Mouse (Mus musculus) midbrain, embryonic 15.5 days (tissue): ENCODE results near the gene Rps6kc1. TPM values are rescaled to one million over a fixed set of nuclear protein-coding genes. Genes with fewer than 3 reads are reported as not detected.
A peak's percentile ranks its signal among the peaks of the same experiment; 100 is the strongest.

Source experiments
- ATAC-seq: fragments of 200-750 bp; cut with Nextera tagmentation; replicated peaks from 2 replicates; pipeline ENCODE4 v1.8.0; 2017; ENCODE audit warnings: moderate TSS enrichment
- H3K27ac ChIP-seq: fragments of 300-500 bp; sonication (generic); 2 replicates; pipeline ENCODE4 v1.5.1; 2015; ENCODE audit warnings: mild to moderate bottlenecking, inconsistent platforms
- H3K27me3 ChIP-seq: fragments of 300-500 bp; sonication (generic); replicated peaks from 2 replicates; pipeline ENCODE4 v1.6.1; 2015; ENCODE audit warnings: inconsistent platforms
- H3K36me3 ChIP-seq: fragments of 300-500 bp; sonication (generic); replicated peaks from 2 replicates; pipeline ENCODE4 v1.6.1; 2015; ENCODE audit warnings: inconsistent platforms
- H3K4me1 ChIP-seq: fragments of 300-500 bp; sonication (generic); 2 replicates; pipeline ENCODE4 v1.6.1; 2015; ENCODE audit warnings: inconsistent platforms
- H3K4me2 ChIP-seq: fragments of 300-500 bp; sonication (generic); 2 replicates; pipeline ENCODE4 v1.6.1; 2015; ENCODE audit warnings: inconsistent platforms, mild to moderate bottlenecking, moderate library complexity
- H3K4me3 ChIP-seq: fragments of 300-500 bp; sonication (generic); 2 replicates; pipeline ENCODE4 v1.5.1; 2015; ENCODE audit warnings: mild to moderate bottlenecking, inconsistent platforms
- H3K9ac ChIP-seq: fragments of 300-500 bp; sonication (generic); 2 replicates; pipeline ENCODE4 v1.6.1; 2015; ENCODE audit warnings: mild to moderate bottlenecking, inconsistent platforms
- H3K9me3 ChIP-seq: fragments of 300-500 bp; sonication (generic); 2 replicates; pipeline ENCODE4 v1.6.1; 2016; ENCODE audit warnings: inconsistent platforms
- WGBS: fragments of 180-500 bp; shearing (Covaris S2); methylation state at CpG from one replicate; pipeline ENCODE4 v1.1.7; 2015; ENCODE audit warnings: mixed read lengths; 5-methylcytosine and 5-hydroxymethylcytosine counted together
- polyA plus RNA-seq: library from polyadenylated mRNA; unstranded; fragments of >200 nt; fragmentation: Nextera tagmentation; extraction: Ambion mirVana; gene quantifications from 2 replicates; pipeline ENCODE4 v1.2.1, GENCODE M21; 2015

Rps6kc1 gene
- polyA plus RNA-seq, result 34.6 and 36.9 TPM in 2 replicates

- Histone ChIP-seq H3K4me1 (peaks cover 34% of the 10 kb centered on the region), H3K9me3 (no peaks in the 10 kb centered on the region), H3K27me3 (peaks cover 3% of the 10 kb centered on the region; the same call in 1 of the 2 replicates), H3K4me2 (peak within 1 kb of the TSS; percentile 67), H3K27ac (peak within 1 kb of the TSS; percentile 85), H3K9ac (peak within 1 kb of the TSS; percentile 88), H3K4me3 (peak within 1 kb of the TSS; percentile 67), H3K36me3 (no peaks in the 10 kb centered on the region)
- ATAC-seq, result peak; percentile 97
- whole genome bisulfite sequencing, result under 1% methylated on average over 46 of the region's 47 CpGs
Observed at GRCm38 (mm10) chr1:190911415-190912123, at the start of gene Rps6kc1. Gene Rps6kc1, minus strand, starts transcription at chr1:190911770.

DNA sequence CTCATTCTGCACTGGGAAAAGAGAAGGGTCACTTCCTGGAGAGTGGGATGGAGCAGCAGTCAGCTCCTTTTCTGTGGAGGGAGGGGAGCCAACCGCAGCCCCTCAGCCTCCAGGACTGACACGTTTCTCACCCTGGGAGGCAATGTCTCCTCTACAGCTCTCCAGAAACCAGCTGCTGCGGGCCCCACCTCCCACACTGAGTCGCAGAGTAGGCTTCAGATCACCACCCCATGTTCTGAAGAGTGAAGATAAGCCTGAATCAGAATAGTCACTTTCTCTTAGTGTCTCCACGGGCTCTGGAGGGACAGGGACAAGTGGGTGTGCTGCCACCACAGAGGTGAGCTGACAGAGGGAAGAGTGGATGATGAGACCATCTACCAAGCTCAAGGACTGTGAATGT is 47.3 kb upstream of the Rps6kc1 start:
- Histone ChIP-seq H3K9me3 (no peaks in the 10 kb centered on the region), H3K4me1 (no peaks in the 10 kb centered on the region), H3K4me3 (no peak overlapping the region), H3K27ac (no peak overlapping the region), H3K27me3 (no peaks in the 10 kb centered on the region), H3K9ac (no peak overlapping the region), H3K4me2 (no peak overlapping the region), H3K36me3 (peaks cover 45% of the 10 kb centered on the region)
- no peak for ATAC-seq
- WGBS, result 89% methylated on average over 5 of the region's 5 CpGs

- no peak overlapping the region for H3K9ac ChIP-seq
- H3K36me3 ChIP-seq, result peaks cover 53% of the 10 kb centered on the region
- no peaks in the 10 kb centered on the region for H3K4me1 ChIP-seq
- no peak for ATAC-seq
- H3K27ac ChIP-seq, result no peak overlapping the region
- no peak overlapping the region for H3K4me3 ChIP-seq
- WGBS, result 87% methylated on average over 3 of the region's 3 CpGs
- no peaks in the 10 kb centered on the region for H3K9me3 ChIP-seq
- H3K27me3 ChIP-seq, result no peaks in the 10 kb centered on the region
- H3K4me2 ChIP-seq, result no peak overlapping the region
Observed at GRCm38 (mm10) chr1:190953009-190953408, 41.4 kb upstream of the Rps6kc1 start.

DNA sequence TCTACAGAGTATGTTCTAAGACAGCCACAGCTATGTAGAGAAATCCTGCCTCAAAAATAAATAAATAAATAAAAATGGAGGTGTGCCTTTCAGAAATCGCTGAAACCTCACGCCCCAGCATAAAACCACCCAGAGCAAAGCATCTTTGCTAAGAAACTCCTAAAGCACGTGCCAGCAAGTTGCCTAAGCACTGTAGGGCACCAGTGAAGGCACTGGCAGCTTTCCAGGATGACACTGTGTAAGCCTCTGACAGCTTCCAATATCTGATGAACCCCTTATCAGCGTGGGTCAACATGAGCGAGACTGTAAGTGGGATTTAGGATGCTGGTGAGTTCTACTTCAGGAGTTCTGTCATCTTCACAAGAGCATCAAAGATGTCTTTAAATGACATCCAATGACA is 39.4 kb upstream of the Rps6kc1 start:
- Histone ChIP-seq H3K27ac (no peak overlapping the region), H3K9ac (no peak overlapping the region), H3K27me3 (no peaks in the 10 kb centered on the region), H3K4me3 (no peak overlapping the region), H3K4me1 (no peaks in the 10 kb centered on the region), H3K36me3 (peaks cover 49% of the 10 kb centered on the region), H3K4me2 (no peak overlapping the region), H3K9me3 (no peaks in the 10 kb centered on the region)
- WGBS, result 90% methylated on average over 5 of the region's 5 CpGs
- ATAC-seq, result no peak

DNA sequence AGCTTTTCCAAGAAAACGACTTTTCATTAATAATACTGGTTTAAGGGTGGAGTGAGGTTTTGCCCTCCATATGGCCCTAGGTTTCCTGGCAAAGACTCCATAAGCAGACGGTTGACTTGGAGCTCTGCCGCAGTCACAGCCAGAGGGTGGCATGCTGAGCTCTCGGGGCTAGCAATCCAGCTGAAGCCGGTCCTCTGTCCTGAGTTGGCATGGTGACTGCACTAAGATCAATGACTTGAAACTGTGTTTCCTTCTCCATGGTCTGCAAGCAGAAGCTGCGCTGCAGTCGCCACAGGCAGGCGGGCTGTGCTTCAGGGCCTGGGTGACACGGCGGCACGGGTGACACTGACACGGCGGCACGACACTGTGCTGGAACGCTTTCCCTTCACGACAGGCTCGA is 37.3 kb upstream of the Rps6kc1 start:
- H3K27ac ChIP-seq, result no peak overlapping the region
- ATAC-seq, result no peak
- no peaks in the 10 kb centered on the region for H3K4me1 ChIP-seq
- no peak overlapping the region for H3K9ac ChIP-seq
- H3K4me2 ChIP-seq, result no peak overlapping the region
- WGBS, result 91% methylated on average over 17 of the region's 17 CpGs
- no peak overlapping the region for H3K4me3 ChIP-seq
- H3K27me3 ChIP-seq, result no peaks in the 10 kb centered on the region
- H3K36me3 ChIP-seq, result peaks cover 53% of the 10 kb centered on the region
- no peaks in the 10 kb centered on the region for H3K9me3 ChIP-seq

- H3K4me1 ChIP-seq, result no peaks in the 10 kb centered on the region
- no peak for ATAC-seq
- WGBS, result 90% methylated on average over 7 of the region's 7 CpGs
- H3K4me3 ChIP-seq, result no peak overlapping the region
- no peaks in the 10 kb centered on the region for H3K9me3 ChIP-seq
- no peak overlapping the region for H3K4me2 ChIP-seq
- H3K27me3 ChIP-seq, result no peaks in the 10 kb centered on the region
- H3K27ac ChIP-seq, result no peak overlapping the region
- H3K9ac ChIP-seq, result no peak overlapping the region
- peaks cover 51% of the 10 kb centered on the region for H3K36me3 ChIP-seq
Observed at GRCm38 (mm10) chr1:190948439-190948838, 36.9 kb upstream of the Rps6kc1 start.

- 80% methylated on average over 5 of the region's 5 CpGs for WGBS
- no peak overlapping the region for H3K4me3 ChIP-seq
- no peak for ATAC-seq
- H3K4me1 ChIP-seq, result no peaks in the 10 kb centered on the region
- H3K9ac ChIP-seq, result no peak overlapping the region
- H3K4me2 ChIP-seq, result no peak overlapping the region
- no peaks in the 10 kb centered on the region for H3K27me3 ChIP-seq
- H3K36me3 ChIP-seq, result peaks cover 51% of the 10 kb centered on the region
- no peak overlapping the region for H3K27ac ChIP-seq
- H3K9me3 ChIP-seq, result no peaks in the 10 kb centered on the region
Observed at GRCm38 (mm10) chr1:190947986-190948385, 36.4 kb upstream of the Rps6kc1 start.

DNA sequence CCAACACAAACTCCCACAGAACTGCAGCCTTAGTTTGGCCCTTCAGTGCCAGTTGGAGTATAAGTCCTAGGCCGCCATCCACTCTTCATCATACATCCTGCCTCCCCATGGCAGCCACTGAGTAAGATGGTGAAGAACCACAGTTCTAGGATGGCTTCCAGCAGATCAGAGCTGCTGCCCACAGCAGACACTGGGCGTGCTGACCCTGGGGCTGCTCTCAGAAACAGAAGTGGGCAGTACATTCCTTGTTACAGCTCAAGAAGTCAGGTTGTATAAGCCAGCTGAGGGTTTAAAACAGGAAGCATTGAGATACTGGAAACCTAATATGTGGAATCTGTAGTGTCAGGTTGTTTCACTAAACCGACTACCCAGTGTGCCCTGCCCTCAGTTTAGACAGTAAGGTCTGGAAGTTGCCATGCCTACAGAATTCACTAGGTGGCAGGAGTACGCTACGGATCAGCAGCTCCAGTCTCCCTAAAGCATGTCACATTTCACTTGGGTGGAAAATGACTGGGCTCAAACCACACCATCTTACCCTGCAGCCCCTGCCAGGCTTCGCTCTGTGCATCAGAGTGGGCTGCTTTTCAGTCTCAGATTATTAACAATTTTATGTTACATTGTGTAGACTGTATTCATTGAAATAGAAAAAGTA is 32.7 kb upstream of the Rps6kc1 start:
- H3K27ac ChIP-seq, result no peak overlapping the region
- no peak overlapping the region for H3K4me2 ChIP-seq
- peak; percentile 82; the same call in 1 of the 2 replicates for ATAC-seq
- H3K9ac ChIP-seq, result no peak overlapping the region
- no peaks in the 10 kb centered on the region for H3K4me1 ChIP-seq
- WGBS, result 54% methylated on average over 6 of the region's 6 CpGs
- H3K9me3 ChIP-seq, result no peaks in the 10 kb centered on the region
- no peak overlapping the region for H3K4me3 ChIP-seq
- H3K27me3 ChIP-seq, result no peaks in the 10 kb centered on the region
- peaks cover 68% of the 10 kb centered on the region for H3K36me3 ChIP-seq

DNA sequence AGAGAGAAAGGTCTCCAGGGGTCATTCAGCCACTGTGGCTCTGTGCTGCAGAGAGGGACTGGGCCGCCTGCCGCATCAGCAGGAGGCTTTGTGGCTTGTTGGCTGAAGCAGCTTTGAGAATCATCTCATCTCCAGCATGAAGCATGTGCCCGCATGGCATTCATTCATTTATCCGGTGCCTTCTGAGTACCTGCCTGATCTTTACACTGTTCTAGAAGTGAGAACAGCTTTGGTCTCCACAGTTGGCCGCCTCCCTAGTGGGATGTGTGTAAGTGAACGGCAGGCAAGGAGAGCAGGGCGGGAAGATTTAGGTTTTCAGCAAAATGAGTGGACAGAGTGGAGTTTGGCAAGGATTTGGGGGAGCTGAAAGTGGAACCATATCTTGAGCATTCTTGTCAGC is 28.2 kb upstream of the Rps6kc1 start:
- no peaks in the 10 kb centered on the region for H3K4me1 ChIP-seq
- H3K4me3 ChIP-seq, result no peak overlapping the region
- 84% methylated on average over 7 of the region's 7 CpGs for WGBS
- H3K36me3 ChIP-seq, result peaks cover 49% of the 10 kb centered on the region
- ATAC-seq, result no peak
- H3K27me3 ChIP-seq, result no peaks in the 10 kb centered on the region
- H3K9me3 ChIP-seq, result no peaks in the 10 kb centered on the region
- no peak overlapping the region for H3K9ac ChIP-seq
- no peak overlapping the region for H3K4me2 ChIP-seq
- H3K27ac ChIP-seq, result no peak overlapping the region

DNA sequence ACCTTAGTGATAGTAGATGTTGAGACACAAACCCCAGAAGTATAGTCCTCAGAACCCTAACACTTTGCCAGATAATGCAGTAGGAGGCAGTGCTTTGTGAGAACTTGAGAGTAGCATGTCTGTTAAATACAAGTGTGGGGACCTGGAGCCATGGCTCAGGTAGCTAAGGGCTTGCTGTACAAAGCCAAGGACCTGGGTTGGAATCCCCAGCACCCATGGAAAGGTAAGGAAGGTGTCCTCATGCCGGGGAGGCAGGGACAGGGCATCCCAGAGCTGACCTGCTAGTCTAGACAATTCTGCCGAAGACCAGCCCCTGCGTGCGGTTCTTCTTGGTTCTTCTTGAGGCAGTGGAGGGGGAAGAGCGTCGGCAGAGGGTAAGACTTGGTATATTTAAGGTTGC is 18.6 kb upstream of the Rps6kc1 start:
- H3K27ac ChIP-seq, result no peak overlapping the region
- H3K4me3 ChIP-seq, result no peak overlapping the region
- H3K9me3 ChIP-seq, result no peaks in the 10 kb centered on the region
- H3K4me2 ChIP-seq, result no peak overlapping the region
- no peak overlapping the region for H3K9ac ChIP-seq
- 93% methylated on average over 6 of the region's 6 CpGs for WGBS
- ATAC-seq, result no peak
- 0 out of 2 replicates have a peak, but pooled peaks cover 9% of the 10 kb centered on the region for H3K36me3 ChIP-seq
- H3K4me1 ChIP-seq, result peaks cover 18% of the 10 kb centered on the region
- H3K27me3 ChIP-seq, result no peaks in the 10 kb centered on the region

- Histone ChIP-seq H3K36me3 (0 out of 2 replicates have a peak, but pooled peaks cover 3% of the 10 kb centered on the region), H3K4me1 (peaks cover 18% of the 10 kb centered on the region), H3K4me3 (peak overlapping the region; percentile 52), H3K27me3 (no peaks in the 10 kb centered on the region), H3K27ac (peak overlapping the region; percentile 96), H3K4me2 (peak overlapping the region; percentile 66), H3K9ac (peak overlapping the region; percentile 66), H3K9me3 (no peaks in the 10 kb centered on the region)
- no peak for ATAC-seq
- 6% methylated on average over 27 of the region's 27 CpGs for WGBS
Observed at GRCm38 (mm10) chr1:190929010-190929695, 17.6 kb upstream of the Rps6kc1 start.

GRCm38 (mm10) chr1:190928370-190929009 is 16.9 kb upstream of the Rps6kc1 start:
- WGBS, result under 1% methylated on average over 51 of the region's 79 CpGs
- Histone ChIP-seq H3K9ac (peak overlapping the region; percentile 66), H3K36me3 (0 out of 2 replicates have a peak, but pooled peaks cover 3% of the 10 kb centered on the region), H3K4me3 (peak overlapping the region; percentile 52), H3K4me2 (peak overlapping the region; percentile 66), H3K27ac (peak overlapping the region; percentile 96), H3K9me3 (no peaks in the 10 kb centered on the region), H3K27me3 (no peaks in the 10 kb centered on the region), H3K4me1 (peaks cover 18% of the 10 kb centered on the region)
- ATAC-seq, result peak; percentile 98
